Mouse (Mus musculus) lung, adult 2 months (tissue): Measurements from ENCODE around the gene Lcn8.

Experiments
- CTCF ChIP-seq: fragments of 200-500 bp; IDR thresholded peaks from 2 replicates; pipeline ENCODE4 v1.5.1; 2011; ENCODE audit warnings: mild to moderate bottlenecking, low read length, control low read depth; ENCODE audit not compliant: insufficient read depth
- POLR2A ChIP-seq: fragments of 200-500 bp; IDR thresholded peaks from 2 replicates; pipeline ENCODE4 v1.6.1; 2011; ENCODE audit warnings: low read depth, mild to moderate bottlenecking, control low read depth, low read length, borderline replicate concordance; ENCODE audit errors: extremely low read depth

GRCm38 (mm10) chr2:25639890-25640289 lies 13.0 kb upstream of the Lcn8 start:
- TF ChIP-seq POLR2A (no peak), CTCF (peak; percentile 62)
